Mouse (Mus musculus): ENCODE results near the gene Bricd5. TPM values are rescaled to one million over a fixed set of nuclear protein-coding genes. Genes with fewer than 3 reads are reported as not detected.
"Not testable (repeated sequence)": the region's sequence is repeated elsewhere in the genome, so short reads cannot be mapped to it uniquely, and the experiment has no call there.

Gene Bricd5
- polyA plus RNA-seq (2015; fragmentation: Nextera tagmentation; extraction: Ambion mirVana), result 0.39 and 0.58 TPM in 2 replicates

DNA sequence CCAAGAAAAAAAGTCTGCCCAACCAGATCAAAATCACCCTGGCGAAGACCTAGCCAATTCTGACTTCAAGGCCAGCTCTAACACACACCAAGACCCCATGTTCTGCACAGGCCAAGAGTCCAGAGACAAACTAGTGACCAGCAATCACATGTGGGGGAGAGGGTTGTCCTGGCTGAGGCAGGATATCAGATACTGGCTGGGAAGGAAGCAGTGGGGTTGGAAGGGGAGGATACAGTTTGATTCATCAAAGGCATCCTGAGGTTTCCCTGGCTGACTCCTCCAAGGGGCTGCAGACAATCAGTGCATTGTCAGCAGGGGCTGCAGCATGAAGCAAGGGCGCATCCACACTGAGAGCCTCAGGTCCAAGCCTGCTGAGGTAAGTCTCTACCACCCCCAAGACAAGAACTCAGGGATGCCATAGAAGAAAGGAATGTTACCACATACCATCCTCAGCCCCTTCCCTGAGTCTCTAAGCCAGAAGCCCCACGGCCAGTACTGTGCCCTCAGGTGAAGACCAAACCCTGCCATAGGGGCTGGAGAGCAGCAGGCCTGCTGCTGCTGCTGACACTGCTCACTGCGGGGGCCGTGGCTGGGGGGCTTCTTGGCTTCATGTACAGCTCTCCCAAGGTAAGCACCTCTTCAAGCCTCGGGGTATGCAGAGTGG is at the start of gene Bricd5:
Bricd5 (plus strand) TSS at position 273 of the 664 bp plus-strand sequence.
- no peak for ATAC-seq (replicated peaks; ENCODE audit: low FRiP score)
- Histone ChIP-seq H3K27ac (peak within 1 kb of the TSS; percentile 83), H3K27me3 (no peaks in the 10 kb centered on the region), H3K4me2 (peak within 1 kb of the TSS; percentile 96), H3K4me3 (replicated peaks) (peak within 1 kb of the TSS; percentile 82), H3K4me1 (peaks cover 63% of the 10 kb centered on the region), H3K9ac (no peak within 1 kb of the TSS; the same call in 1 of the 2 replicates), H3K36me3 (peaks cover 51% of the 10 kb centered on the region), H3K9me3 (replicated peaks) (no peaks in the 10 kb centered on the region)
- 68% methylated on average over 6 of the region's 6 CpGs for WGBS

DNA sequence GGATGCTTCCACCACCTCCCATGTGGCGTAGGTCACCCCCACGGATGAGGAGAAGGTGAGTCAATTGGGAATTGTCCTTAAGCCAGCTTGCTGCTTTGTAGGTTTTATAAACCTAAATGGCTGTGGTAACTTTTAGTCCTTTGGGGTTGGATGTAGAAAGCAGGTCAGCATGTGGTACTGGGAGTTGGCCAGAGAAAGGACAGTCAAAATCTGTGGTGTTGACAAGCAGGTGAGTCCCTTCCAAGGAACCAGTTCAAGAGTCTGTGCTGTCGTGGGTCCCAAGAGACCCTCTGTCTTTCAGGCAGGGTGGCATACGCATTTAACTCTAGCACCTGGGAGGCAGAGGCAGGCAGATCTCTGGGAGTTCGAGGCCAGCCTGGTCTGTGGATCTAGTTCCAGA is 49.2 kb upstream of the Bricd5 start:
- whole genome bisulfite sequencing, result 93% methylated on average over 5 of the region's 5 CpGs
- H3K27ac ChIP-seq, result no peak overlapping the region

DNA sequence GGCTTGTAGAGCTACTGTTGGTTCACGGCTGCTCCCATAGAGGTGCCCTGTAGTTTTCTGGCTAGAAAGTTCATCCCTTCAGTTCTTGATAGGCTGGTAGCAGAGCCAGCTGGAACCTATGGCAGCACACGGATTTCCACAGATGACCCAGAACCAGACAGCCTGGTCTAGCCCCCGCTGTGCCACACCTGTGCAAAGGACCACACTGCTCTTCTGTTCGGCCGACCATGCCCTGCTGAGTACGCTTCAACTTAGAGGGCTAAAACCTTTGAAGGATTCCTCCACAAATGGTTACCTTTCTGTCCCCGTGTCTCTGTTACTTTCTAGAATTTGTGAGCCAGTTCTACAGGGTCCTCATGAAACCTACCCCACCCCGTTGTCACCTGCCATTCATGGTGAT is 48.4 kb upstream of the Bricd5 start:
- not testable (repeated sequence) for H3K9me3 ChIP-seq (replicated peaks); ATAC-seq (replicated peaks; ENCODE audit: low FRiP score); H3K27me3 ChIP-seq; H3K9ac ChIP-seq; H3K4me3 ChIP-seq (replicated peaks); H3K4me2 ChIP-seq; H3K27ac ChIP-seq
- WGBS, result 89% methylated on average over 6 of the region's 8 CpGs
- H3K4me1 ChIP-seq, result peaks cover 29% of the 10 kb centered on the region
- peaks cover 56% of the 10 kb centered on the region for H3K36me3 ChIP-seq

More for the DNA sequence above, 49.2 kb upstream of the Bricd5 start:
- H3K4me3 ChIP-seq (replicated peaks), result no peak overlapping the region
- H3K4me2 ChIP-seq, result no peak overlapping the region
- H3K27me3 ChIP-seq, result no peaks in the 10 kb centered on the region
- H3K36me3 ChIP-seq, result peaks cover 61% of the 10 kb centered on the region
- ATAC-seq (replicated peaks; ENCODE audit: low FRiP score), result no peak
- H3K9me3 ChIP-seq (replicated peaks), result no peaks in the 10 kb centered on the region
- no peak overlapping the region for H3K9ac ChIP-seq
- peaks cover 25% of the 10 kb centered on the region for H3K4me1 ChIP-seq

DNA sequence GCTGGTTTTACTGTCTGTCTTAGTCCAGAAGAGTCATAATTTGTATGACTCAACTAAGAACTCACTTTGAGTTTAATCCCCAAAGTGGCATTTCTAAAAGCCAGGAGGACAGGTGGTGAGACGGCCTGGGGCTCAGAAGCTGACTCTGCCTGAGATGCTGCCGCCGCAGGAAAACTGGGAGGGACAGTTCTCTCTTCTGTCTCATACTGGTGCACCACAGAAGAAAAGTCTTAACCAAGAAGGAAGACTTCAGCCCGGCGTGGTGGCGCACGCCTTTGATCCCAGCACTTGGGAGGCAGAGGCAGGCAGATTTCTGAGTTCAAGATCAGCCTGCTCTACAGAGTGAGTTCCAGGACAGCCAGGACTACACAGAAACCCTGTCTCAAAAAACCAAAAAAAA is 47.8 kb upstream of the Bricd5 start:
- peak overlapping the region; percentile 67; the same call in 1 of the 2 replicates for H3K4me3 ChIP-seq (replicated peaks)
- peak; percentile 1; the same call in 1 of the 2 replicates for ATAC-seq (replicated peaks; ENCODE audit: low FRiP score)
- 87% methylated on average over 7 of the region's 7 CpGs for WGBS

DNA sequence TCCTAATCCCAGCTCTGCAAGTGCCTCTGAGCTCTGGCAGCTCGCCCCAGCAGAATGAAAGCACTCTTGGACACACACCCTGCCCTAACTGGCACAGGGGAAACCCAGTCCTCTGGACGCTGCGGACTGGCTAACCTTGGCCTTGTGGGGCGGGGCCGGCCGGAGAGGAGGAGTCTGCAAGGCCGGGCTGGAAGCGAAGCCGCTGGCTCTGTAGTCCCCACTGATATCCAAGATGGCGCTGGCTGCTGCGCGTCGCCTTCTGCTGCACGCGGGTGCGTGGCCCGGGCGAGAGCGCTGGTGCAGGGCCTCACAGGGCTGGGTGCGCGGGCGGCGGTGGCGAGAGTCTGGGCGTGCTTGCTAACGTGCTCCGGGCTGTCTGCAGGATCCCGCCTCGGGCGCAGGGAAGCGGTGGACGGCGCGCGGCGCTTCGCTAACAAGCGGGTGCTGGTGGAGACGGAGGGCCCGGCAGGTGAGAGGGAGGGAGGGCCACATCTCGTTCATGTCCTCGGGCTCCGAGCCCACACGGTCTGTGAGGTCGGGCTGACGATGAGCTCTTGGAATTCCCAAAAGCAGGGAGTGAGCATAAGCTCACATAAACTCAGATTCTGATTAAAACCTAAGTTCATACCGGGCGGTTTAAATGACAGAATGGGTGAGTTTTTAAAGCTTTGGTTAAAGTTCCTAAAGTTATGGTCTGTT is 47.1 kb upstream of the Bricd5 start, which contains the start of gene Eci1:
Eci1 (plus strand) TSS at position 171 of the 699 bp plus-strand sequence.
- peaks cover 29% of the 10 kb centered on the region for H3K4me1 ChIP-seq
- peak within 1 kb of the TSS; percentile 81 for H3K9ac ChIP-seq
- H3K9me3 ChIP-seq (replicated peaks), result no peaks in the 10 kb centered on the region
- ATAC-seq (replicated peaks; ENCODE audit: low FRiP score), result peak; percentile 98
- H3K4me3 ChIP-seq (replicated peaks), result peak within 1 kb of the TSS; percentile 67
- H3K27ac ChIP-seq, result peak within 1 kb of the TSS; percentile 98
- H3K36me3 ChIP-seq, result peaks cover 43% of the 10 kb centered on the region
- H3K4me2 ChIP-seq, result peak within 1 kb of the TSS; percentile 66
- under 1% methylated on average over 48 of the region's 48 CpGs for WGBS
- H3K27me3 ChIP-seq, result no peaks in the 10 kb centered on the region

More for the DNA sequence above, 47.8 kb upstream of the Bricd5 start:
- H3K27me3 ChIP-seq, result no peaks in the 10 kb centered on the region
- no peaks in the 10 kb centered on the region for H3K9me3 ChIP-seq (replicated peaks)
- H3K36me3 ChIP-seq, result peaks cover 50% of the 10 kb centered on the region
- H3K4me1 ChIP-seq, result peaks cover 29% of the 10 kb centered on the region
- H3K4me2 ChIP-seq, result peak overlapping the region; percentile 66
- peak overlapping the region; percentile 98 for H3K27ac ChIP-seq
- no peak overlapping the region for H3K9ac ChIP-seq

DNA sequence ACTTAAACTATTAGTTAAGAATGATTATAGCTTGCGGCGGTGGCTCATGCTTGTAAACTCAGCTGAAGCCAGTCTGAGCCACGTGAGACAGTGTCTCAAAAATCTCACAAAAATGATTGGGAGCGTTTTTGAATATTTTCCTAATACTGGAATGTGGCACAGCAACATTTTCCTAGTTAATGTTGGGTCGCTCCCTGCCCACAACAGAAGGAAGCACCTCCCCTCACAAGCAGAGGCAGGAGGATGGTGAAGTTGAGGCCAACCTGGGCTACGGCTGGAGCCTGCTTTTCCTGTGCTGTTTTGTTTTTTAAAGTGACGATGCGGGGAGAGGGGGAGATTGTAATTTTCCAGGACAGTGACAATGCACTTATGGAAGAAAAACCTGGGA is 46.5 kb upstream of the Bricd5 start:
- Histone ChIP-seq H3K4me3 (replicated peaks) (peak overlapping the region; percentile 67), H3K9me3 (replicated peaks) (no peaks in the 10 kb centered on the region), H3K27me3 (no peaks in the 10 kb centered on the region), H3K9ac (peak overlapping the region; percentile 81), H3K27ac (peak overlapping the region; percentile 98), H3K4me1 (peaks cover 29% of the 10 kb centered on the region), H3K4me2 (peak overlapping the region; percentile 66), H3K36me3 (peaks cover 37% of the 10 kb centered on the region)
- ATAC-seq (replicated peaks; ENCODE audit: low FRiP score), result no peak
- 1% methylated on average over 8 of the region's 8 CpGs for WGBS

DNA sequence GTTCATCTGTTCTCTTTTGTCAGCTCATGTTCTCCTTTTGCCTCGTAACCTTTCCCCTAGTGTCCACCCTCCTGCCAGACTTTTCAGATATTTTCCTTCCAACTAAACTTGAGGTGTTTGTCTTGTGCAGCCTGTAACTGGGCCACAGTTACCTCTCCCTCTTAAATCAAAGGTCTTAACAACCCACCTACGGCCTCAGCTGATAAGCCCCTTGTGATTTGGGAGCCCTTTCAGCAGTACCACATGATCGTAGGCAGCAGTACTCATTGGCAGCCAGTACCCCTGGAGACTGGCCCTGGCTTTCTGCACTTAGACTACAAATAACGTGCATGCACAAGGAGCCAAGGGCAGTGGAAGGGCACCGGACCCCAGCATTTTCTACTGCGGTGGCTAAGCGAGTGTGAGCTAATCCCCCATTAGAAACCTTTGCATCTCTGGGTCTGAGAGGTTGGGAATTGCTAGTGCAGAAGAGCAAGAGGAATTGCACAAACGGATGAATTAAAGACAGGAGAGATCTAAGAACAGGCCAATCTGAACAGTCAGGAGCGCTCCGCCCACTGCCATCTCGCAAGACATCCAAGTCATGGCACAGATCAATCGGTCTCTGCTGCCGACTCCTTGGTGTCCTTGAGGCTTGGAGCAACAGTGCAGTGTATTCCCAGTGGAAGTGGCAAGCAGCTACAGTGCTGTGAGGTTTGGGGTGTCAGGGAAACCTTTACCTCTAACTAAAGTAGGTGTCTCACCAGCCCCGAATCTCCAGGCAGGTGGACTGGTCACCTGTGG is 44.3 kb upstream of the Bricd5 start:
- Histone ChIP-seq H3K4me3 (replicated peaks) (no peak overlapping the region), H3K27me3 (no peaks in the 10 kb centered on the region), H3K4me1 (peaks cover 29% of the 10 kb centered on the region), H3K4me2 (no peak overlapping the region), H3K27ac (no peak overlapping the region), H3K9ac (no peak overlapping the region), H3K9me3 (replicated peaks) (no peaks in the 10 kb centered on the region), H3K36me3 (peaks cover 35% of the 10 kb centered on the region)
- WGBS, result 78% methylated on average over 14 of the region's 14 CpGs
- ATAC-seq (replicated peaks; ENCODE audit: low FRiP score), result no peak

DNA sequence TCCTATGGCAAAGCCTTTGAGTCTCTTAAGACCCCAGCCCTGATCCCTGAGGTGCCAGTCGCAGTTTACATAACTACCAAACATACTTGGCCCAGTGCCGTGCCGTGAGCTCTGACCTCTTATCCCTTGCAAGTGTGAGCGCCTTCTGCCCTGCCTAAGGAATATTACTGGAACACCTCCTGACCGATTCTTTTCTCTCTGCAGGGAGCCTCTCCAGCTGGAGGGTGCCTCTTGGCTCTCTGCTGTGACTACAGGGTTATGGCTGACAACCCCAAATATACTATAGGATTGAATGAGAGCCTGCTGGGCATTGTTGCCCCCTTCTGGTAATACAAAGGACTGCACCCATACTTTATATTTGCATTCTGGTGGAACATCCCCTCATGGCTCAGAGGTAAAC is 36.7 kb upstream of the Bricd5 start:
- 0 out of 2 replicates have a peak, but pooled peaks have one; percentile 41 for ATAC-seq (replicated peaks; ENCODE audit: low FRiP score)
- Histone ChIP-seq H3K27me3 (no peaks in the 10 kb centered on the region), H3K36me3 (peaks cover 92% of the 10 kb centered on the region), H3K4me3 (replicated peaks) (no peak overlapping the region), H3K9ac (no peak overlapping the region), H3K4me2 (no peak overlapping the region), H3K27ac (no peak overlapping the region), H3K4me1 (no peaks in the 10 kb centered on the region), H3K9me3 (replicated peaks) (no peaks in the 10 kb centered on the region)
- WGBS, result 85% methylated on average over 5 of the region's 5 CpGs

DNA sequence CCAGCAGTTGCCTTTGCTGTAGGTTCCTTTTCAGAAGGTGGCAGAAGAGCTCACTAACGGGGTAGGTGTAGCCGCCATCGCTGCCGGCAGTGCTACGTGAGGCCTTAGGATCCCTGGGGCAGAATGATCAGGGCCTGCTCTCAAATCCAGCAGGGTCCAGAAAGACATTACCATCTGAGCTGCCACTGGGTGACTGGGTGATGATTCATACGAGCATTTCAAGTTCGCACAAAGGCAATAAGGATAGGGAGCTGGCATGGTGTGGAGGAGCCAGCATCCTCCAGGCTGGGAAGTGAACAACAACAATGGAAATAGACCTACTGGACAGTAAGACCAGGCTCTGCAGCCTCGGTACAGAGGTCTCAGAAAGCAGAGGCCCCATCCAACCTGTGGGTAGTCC is 33.3 kb upstream of the Bricd5 start:
- 94% methylated on average over 8 of the region's 8 CpGs for WGBS
- Histone ChIP-seq H3K4me3 (replicated peaks) (no peak overlapping the region), H3K36me3 (peaks cover 89% of the 10 kb centered on the region)

DNA sequence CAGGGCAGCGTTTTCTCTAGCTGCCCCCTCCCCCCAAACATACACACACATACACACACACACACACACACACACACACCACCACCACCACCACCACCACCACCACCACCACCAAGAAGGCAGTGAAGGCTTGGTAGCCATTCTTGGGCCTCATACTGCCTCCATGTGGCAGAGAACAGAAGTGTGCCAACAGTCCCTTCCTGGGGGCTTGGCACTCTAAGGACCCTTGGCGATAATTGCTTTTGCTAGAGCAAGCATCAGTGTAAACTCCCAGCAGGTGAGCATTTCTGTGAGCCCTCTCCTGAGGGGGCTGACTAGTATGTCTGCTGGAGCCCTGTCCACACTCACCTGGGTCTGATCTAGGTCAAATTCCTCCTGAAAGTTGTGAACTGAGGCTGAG is 32.5 kb upstream of the Bricd5 start:
- no peak overlapping the region for H3K4me3 ChIP-seq (replicated peaks)
- 58% methylated on average over 2 of the region's 2 CpGs for WGBS
- H3K36me3 ChIP-seq, result peaks cover 89% of the 10 kb centered on the region
- H3K27ac ChIP-seq, result no peak overlapping the region
- no peaks in the 10 kb centered on the region for H3K27me3 ChIP-seq
- H3K9me3 ChIP-seq (replicated peaks), result no peaks in the 10 kb centered on the region
- no peak overlapping the region for H3K4me2 ChIP-seq
- no peaks in the 10 kb centered on the region for H3K4me1 ChIP-seq
- no peak for ATAC-seq (replicated peaks; ENCODE audit: low FRiP score)
- no peak overlapping the region for H3K9ac ChIP-seq

More for the DNA sequence above, 33.3 kb upstream of the Bricd5 start:
- Histone ChIP-seq H3K27ac (no peak overlapping the region), H3K27me3 (no peaks in the 10 kb centered on the region), H3K9me3 (replicated peaks) (no peaks in the 10 kb centered on the region), H3K4me2 (no peak overlapping the region), H3K9ac (no peak overlapping the region), H3K4me1 (no peaks in the 10 kb centered on the region)
- ATAC-seq (replicated peaks; ENCODE audit: low FRiP score), result no peak

DNA sequence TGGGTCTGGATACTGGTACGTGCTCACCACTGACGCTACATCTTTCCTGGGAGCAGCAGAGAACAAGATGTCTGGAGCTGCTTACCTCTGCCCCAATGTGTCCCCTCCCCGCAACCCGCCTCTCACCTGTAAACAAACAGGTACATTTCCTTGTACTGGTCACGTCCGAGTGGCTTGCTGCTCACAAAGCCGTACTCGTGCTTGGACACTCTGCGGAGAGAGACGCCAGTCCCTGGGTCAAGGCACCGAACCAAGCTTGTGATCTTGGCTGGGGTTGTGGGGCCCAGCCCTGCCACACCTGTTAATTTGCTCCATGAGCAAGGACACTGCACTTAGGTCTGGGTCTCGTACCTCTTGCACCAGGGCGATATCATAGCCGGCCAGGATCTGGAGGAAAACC is 31.6 kb upstream of the Bricd5 start:
- Histone ChIP-seq H3K9ac (no peak overlapping the region), H3K36me3 (peaks cover 89% of the 10 kb centered on the region), H3K27me3 (no peaks in the 10 kb centered on the region), H3K4me3 (replicated peaks) (no peak overlapping the region), H3K4me2 (no peak overlapping the region), H3K9me3 (replicated peaks) (no peaks in the 10 kb centered on the region), H3K4me1 (no peaks in the 10 kb centered on the region), H3K27ac (no peak overlapping the region)
- 87% methylated on average over 14 of the region's 14 CpGs for WGBS
- ATAC-seq (replicated peaks; ENCODE audit: low FRiP score), result no peak
